Mouse (Mus musculus): Measurements from ENCODE around the gene Dusp27.

DNA sequence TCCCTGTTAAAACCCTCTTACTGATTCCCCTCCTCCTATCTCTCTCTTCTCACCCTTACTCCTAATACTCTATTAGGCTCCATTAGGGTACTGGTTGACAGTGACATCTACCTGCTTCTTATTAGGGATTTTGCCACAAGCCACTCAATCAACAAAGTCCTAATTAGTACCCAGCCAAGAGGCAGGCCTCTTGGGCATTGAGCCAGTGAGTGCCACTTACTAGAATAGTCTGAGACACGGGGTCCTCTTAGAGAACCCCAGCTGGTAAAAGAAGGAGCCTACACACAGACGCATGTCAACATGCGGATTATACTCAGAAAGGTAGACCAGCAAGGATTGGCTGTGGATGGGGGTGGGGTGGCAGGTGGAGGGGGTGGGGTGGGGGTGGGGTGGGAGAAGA, 11.4 kb upstream of the Dusp27 start:
- no peak for TF ChIP-seq CTCF (IDR thresholded peaks at IDR 0.05)
- no peak for TF ChIP-seq EP300 (IDR thresholded peaks at IDR 0.05)
